Mouse (Mus musculus): ENCODE measurements at regions not wholly inside any gene's neighbourhood (a gene's known extent, or its start where the extent isn't known, plus 50 kb on each side); places are given as distances from the start of the nearest gene placed in this dataset.

GRCm38 (mm10) chr10:111819755-111820451 is 152.6 kb upstream of the Krr1 start:
- TF ChIP-seq CTCF (IDR thresholded peaks at IDR 0.05) (no peak), EP300 (IDR thresholded peaks at IDR 0.05) (peak; percentile 80)

All from lung, postnatal 0 days (tissue).